Mouse (Mus musculus): Measurements from ENCODE around the gene Yju2.

The Yju2 gene

GRCm38 (mm10) chr17:55959946-55960740 lies 1.2 kb downstream of the Yju2 start:
- no peak for DNase-seq (ENCODE audit: low read depth, low spot score)

DNA sequence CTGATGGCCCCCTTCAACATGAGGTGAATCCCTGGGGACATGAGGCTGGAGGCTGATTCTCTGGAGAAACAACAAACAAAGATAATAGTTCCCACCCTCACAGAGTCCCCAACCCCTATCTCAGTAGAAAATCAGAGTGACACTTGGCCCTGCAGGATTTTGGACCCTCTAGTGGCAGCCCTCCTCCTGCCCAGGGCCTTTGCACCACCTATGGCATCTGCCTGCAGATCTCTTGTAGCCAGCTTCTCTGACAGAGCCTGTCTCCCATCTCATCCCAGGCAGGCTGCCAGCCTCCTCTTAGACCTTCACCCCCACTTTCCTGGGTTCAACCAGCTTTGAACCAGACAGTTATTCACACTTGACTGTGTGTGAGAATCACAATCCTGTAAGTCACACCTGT lies 1.9 kb downstream of the Yju2 start:
- DNase-seq (ENCODE audit: low read depth, low spot score), result no peak

DNA sequence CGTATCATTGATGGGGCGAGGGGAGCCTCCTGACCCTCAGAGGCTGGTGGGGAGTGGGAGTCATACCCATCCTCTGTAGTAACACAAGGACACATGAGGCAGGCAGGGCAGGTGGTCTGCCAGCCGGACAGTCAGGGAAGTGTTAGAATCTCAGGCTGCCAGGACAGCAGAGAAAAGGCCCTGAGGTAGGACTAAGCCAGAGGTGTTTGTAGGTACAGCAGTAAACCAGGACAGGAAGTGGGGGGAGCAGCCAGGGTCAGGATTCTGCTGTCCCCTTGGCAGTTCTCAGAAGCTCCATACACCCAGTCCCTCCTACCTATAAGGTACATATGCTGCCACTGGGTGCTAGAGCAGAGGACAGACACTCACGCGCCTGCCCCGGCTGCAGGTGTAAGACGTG lies 2.7 kb downstream of the Yju2 start:
- no peak for DNase-seq (ENCODE audit: low read depth, low spot score)

GRCm38 (mm10) chr17:55963171-55963570 lies 4.3 kb downstream of the Yju2 start:
- no peak for DNase-seq (ENCODE audit: low read depth, low spot score)

DNA sequence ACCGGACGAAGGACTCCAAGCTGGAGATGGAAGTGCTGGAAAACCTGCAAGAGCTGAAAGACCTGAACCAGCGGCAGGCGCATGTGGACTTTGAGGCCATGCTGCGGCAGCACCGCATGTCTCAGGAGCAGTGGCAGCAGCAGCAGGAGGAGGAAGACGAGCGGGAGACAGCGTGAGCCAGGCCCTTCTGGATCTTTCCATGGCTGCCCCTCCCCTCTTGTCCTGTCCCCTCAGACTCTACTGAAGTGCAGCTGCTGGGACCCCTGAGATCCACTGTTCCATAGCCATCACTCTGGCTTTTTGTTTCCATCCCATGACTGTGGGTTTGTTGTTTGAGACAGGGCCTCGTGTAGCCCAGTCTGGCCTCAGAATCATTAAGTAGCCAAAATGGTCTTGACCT lies 5.6 kb downstream of the Yju2 start:
- DNase-seq (ENCODE audit: low read depth, low spot score), result no peak

GRCm38 (mm10) chr17:55964996-55965395 lies 6.1 kb downstream of the Yju2 start:
- DNase-seq (ENCODE audit: low read depth, low spot score), result no peak

DNA sequence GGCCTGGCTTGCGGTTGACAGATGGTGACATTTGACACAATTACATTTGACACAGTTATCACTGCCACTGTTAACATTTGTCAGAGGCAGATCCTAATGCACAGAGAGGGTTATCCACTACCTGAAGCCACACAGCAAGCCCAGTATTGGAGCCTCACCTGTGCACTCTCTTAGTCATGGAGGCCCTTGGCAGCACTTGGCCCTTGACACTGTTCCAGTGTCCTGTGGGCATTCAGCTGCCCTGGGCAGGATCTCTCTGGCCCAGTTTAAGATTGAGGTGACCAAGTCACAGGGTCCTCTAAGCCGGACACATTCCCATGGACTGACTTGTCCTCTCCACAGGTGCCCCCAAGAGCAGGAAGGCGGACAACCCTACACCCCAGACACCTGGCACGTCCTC lies 8.3 kb downstream of the Yju2 start:
- no peak for DNase-seq (ENCODE audit: low read depth, low spot score)

GRCm38 (mm10) chr17:55968210-55968609 lies 9.3 kb downstream of the Yju2 start:
- DNase-seq (ENCODE audit: low read depth, low spot score), result no peak

GRCm38 (mm10) chr17:55969560-55969959 lies 10.7 kb downstream of the Yju2 start:
- DNase-seq (ENCODE audit: low read depth, low spot score), result no peak

- DNase-seq (ENCODE audit: low read depth, low spot score), result no peak
Observed at GRCm38 (mm10) chr17:55969966-55970891, 11.3 kb downstream of the Yju2 start, which contains the start of gene Shd. Gene Shd, plus strand, starts transcription at chr17:55970467.

GRCm38 (mm10) chr17:55971453-55971852 lies 12.6 kb downstream of the Yju2 start:
- no peak for DNase-seq (ENCODE audit: low read depth, low spot score)

GRCm38 (mm10) chr17:55976255-55976862 lies 17.5 kb downstream of the Yju2 start:
- DNase-seq (ENCODE audit: low read depth, low spot score), result peak; percentile 59

- no peak for DNase-seq (ENCODE audit: low read depth, low spot score)
Observed at GRCm38 (mm10) chr17:55977301-55977700, 18.4 kb downstream of the Yju2 start.

- no peak for DNase-seq (ENCODE audit: low read depth, low spot score)
Observed at GRCm38 (mm10) chr17:55986030-55986961, 27.4 kb downstream of the Yju2 start, which contains the start of gene Fsd1. Gene Fsd1, plus strand, starts transcription at chr17:55986509.

DNA sequence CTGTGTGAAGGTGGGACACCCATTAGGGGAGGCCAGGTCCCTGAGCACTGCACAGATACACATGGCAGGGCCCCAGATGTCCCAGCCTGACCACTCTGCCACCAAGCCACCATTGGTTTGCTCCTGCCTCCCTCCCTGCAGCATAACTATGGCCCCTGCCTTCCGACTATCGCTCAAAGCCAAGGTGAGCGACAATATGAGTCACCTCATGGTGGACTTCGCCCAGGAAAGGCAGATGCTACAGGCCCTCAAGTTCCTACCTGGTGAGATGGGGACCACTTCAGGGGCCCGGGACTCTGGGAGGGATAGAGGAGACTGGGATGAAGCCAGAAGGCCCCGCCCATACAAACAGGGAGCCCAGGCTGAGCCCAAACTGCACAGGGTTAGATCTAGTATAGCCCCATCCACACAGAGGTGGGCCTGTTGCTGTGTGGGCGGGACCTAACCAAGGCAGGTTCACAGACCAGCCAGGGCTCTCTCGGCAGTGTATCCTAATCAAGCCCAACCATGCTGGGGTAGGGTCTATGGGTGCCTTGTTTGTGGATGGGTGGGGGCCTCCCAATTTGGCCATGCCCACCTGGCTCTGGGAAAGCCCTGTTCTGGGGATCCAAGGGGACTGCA lies 31.5 kb downstream of the Yju2 start:
- DNase-seq (ENCODE audit: low read depth, low spot score), result no peak

DNA sequence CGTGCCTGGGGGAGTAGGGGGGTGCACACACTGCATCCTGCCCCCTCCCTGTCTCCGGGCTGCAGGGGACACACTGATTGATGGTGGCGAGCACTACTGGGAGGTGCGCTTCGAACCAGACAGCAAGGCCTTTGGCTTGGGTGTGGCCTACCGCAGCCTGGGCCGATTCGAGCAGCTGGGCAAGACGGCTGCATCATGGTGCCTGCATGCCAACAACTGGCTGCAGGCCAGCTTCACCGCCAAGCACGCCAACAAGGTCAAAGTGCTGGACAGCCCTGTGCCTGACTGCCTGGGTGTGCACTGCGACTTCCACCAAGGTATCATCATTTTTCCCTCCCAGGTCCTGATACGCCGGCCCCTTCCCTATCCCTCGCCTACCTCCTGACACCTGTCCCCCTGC lies 37.1 kb downstream of the Yju2 start:
- no peak for DNase-seq (ENCODE audit: low read depth, low spot score)

GRCm38 (mm10) chr17:55999794-56000499 lies 41.0 kb downstream of the Yju2 start:
- no peak for DNase-seq (ENCODE audit: low read depth, low spot score)

DNA sequence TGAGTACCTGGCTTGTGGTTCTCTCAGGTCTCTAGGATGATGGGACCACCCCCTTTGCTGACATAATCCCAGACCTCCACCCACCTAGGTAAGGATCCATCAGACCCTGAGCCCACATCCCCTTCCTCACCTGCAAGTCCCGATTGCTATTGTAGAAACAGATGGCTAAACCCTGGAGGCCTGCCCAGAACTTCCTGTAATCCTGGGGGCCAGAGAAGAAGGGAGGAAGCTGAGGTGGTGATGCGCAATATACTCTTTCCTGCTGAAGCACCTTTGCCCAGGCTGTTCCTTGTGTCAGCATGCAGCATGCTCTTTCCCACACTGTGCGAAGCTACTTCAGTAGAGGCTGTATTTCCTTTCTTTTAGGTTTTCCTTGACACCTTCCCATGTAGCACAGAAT lies 44.1 kb downstream of the Yju2 start:
- no peak for DNase-seq (ENCODE audit: low read depth, low spot score)

- peak; percentile 83 for DNase-seq (ENCODE audit: low read depth, low spot score)
Observed at GRCm38 (mm10) chr17:56005415-56006061, 46.6 kb downstream of the Yju2 start, which contains the start of the genes Stap2 and Mpnd. Gene Stap2, minus strand, starts transcription at chr17:56005584. Gene Mpnd, plus strand, starts transcription at chr17:56005711.

All from skeletal muscle tissue, adult 2 months (tissue).